Mouse (Mus musculus) cerebellum, adult (tissue): ENCODE data around the gene Hist1h4b.
"Not testable (repeated sequence)": the region's sequence is repeated elsewhere in the genome, so short reads cannot be mapped to it uniquely, and the experiment has no call there.

Experiments
- ATAC-seq: cut with Nextera tagmentation; 2 replicates; pipeline ENCODE4 v1.9.2; 2017; ENCODE audit warnings: mild to moderate bottlenecking, moderate library complexity, mixed read lengths; ENCODE audit not compliant: insufficient number of reproducible peaks, low FRiP score, low TSS enrichment

Hist1h4b gene

GRCm38 (mm10) chr13:23756790-23757189, at the start of gene Hist1h4b:
Hist1h4b (plus strand) TSS chr13:23757013.
- ATAC-seq, result peak; percentile 69

- no peak for ATAC-seq
Observed at GRCm38 (mm10) chr13:23708041-23708440, 48.8 kb upstream of the Hist1h4b start.

GRCm38 (mm10) chr13:23708654-23709053, 48.2 kb upstream of the Hist1h4b start:
- no peak for ATAC-seq

- ATAC-seq, result no peak
Observed at GRCm38 (mm10) chr13:23709714-23710373, 47.0 kb upstream of the Hist1h4b start.

- ATAC-seq, result no peak
Observed at GRCm38 (mm10) chr13:23710374-23711089, 46.3 kb upstream of the Hist1h4b start, which contains the start of gene Hfe. Hfe (minus strand) TSS chr13:23710854.

- ATAC-seq, result no peak
Observed at GRCm38 (mm10) chr13:23716261-23717042, 40.4 kb upstream of the Hist1h4b start.

- no peak for ATAC-seq
Observed at GRCm38 (mm10) chr13:23717176-23717575, 39.6 kb upstream of the Hist1h4b start.

- not testable (repeated sequence) for ATAC-seq
Observed at GRCm38 (mm10) chr13:23717593-23718245, 39.1 kb upstream of the Hist1h4b start.

- ATAC-seq, result no peak
Observed at GRCm38 (mm10) chr13:23724239-23724638, 32.6 kb upstream of the Hist1h4b start.

- ATAC-seq, result no peak
Observed at GRCm38 (mm10) chr13:23725213-23725612, 31.6 kb upstream of the Hist1h4b start.

- no peak for ATAC-seq
Observed at GRCm38 (mm10) chr13:23728472-23729191, 28.2 kb upstream of the Hist1h4b start.

- ATAC-seq, result no peak
Observed at GRCm38 (mm10) chr13:23729192-23729525, 27.7 kb upstream of the Hist1h4b start.

GRCm38 (mm10) chr13:23729706-23730105, 27.1 kb upstream of the Hist1h4b start:
- no peak for ATAC-seq

- ATAC-seq, result no peak
Observed at GRCm38 (mm10) chr13:23730479-23730878, 26.3 kb upstream of the Hist1h4b start.

GRCm38 (mm10) chr13:23732156-23732804, 24.5 kb upstream of the Hist1h4b start:
- ATAC-seq, result 0 out of 2 replicates have a peak, but pooled peaks have one; percentile 45

- no peak for ATAC-seq
Observed at GRCm38 (mm10) chr13:23737091-23737490, 19.7 kb upstream of the Hist1h4b start.

GRCm38 (mm10) chr13:23738041-23738440, 18.8 kb upstream of the Hist1h4b start:
- no peak for ATAC-seq

- peak; percentile 66; the same call in 1 of the 2 replicates for ATAC-seq
Observed at GRCm38 (mm10) chr13:23738677-23739068, 18.1 kb upstream of the Hist1h4b start, which contains the start of gene Hist1h1c. Hist1h1c (plus strand) TSS chr13:23738808.
